Mouse (Mus musculus) liver, postnatal 0 days (tissue): ENCODE results near the gene Spint4.

Experiments used
- CTCF ChIP-seq: sonication (generic); IDR thresholded peaks from 2 replicates; pipeline ENCODE4 v1.5.1; 2016; ENCODE audit warnings: antibody characterized with exemption, low read depth
- EP300 ChIP-seq: IDR thresholded peaks from 2 replicates; pipeline ENCODE4 v1.6.1; 2016; ENCODE audit warnings: antibody characterized with exemption, low read depth, mild to moderate bottlenecking

- no peak for TF ChIP-seq CTCF
- no peak for TF ChIP-seq EP300
Measured at GRCm38 (mm10) chr2:164673987-164674386, 24.3 kb upstream of the Spint4 start, which contains the start of gene Wfdc11.
